Mouse (Mus musculus): ENCODE results near the gene Zfp706. TPM values are rescaled to one million over a fixed set of nuclear protein-coding genes. Genes with fewer than 3 reads are reported as not detected.

The Zfp706 gene
- polyA plus RNA-seq, 1 experiment from 2014 or later, result 353 TPM

DNA sequence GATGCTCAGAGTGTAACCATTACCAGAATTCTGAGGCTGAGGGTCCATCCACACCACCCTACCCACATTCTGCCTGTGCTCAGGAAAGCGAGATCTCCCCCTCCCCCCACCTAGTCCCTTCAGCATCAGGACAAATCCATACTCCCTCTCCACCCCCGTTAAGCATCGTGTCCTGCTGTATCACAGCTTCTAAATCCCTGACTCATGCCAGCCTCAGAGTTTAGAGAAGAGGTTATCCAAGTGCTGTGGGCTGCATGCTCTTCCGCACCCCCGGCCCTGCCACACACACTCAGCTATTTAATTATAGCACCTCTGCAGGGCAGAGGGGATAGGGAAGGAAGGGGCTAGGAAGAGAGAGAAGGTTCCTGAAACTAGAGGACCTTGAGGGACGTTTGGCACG, 40.6 kb downstream of the Zfp706 start:
- H3K27me3 ChIP-seq (replicated peaks; ENCODE audit: control insufficient read depth, insufficient read depth, low read length), result no peaks in the 10 kb centered on the region
- H3K4me3 ChIP-seq (ENCODE audit: low read depth, low read length), result 0 out of 2 replicates have a peak overlapping the region, but pooled peaks have one; percentile 1
- no peaks in the 10 kb centered on the region for H3K36me3 ChIP-seq (ENCODE audit: control insufficient read depth, insufficient read depth, low read length)
- peak overlapping the region; percentile 35; the same call in 1 of the 2 replicates for H3K9ac ChIP-seq (ENCODE audit: low read length)
- WGBS, result 34% methylated on average over 7 of the region's 7 CpGs
- no peaks in the 10 kb centered on the region for H3K9me3 ChIP-seq (replicated peaks; ENCODE audit: control insufficient read depth, low read length)
- DNase-seq (ENCODE audit: low spot score), result peak; percentile 52
- ATAC-seq, result no peak; the same call in none of the 2 replicates
- H3K4me2 ChIP-seq (ENCODE audit: low read length), result peak overlapping the region; percentile 53
- H3K4me1 ChIP-seq (ENCODE audit: control insufficient read depth, insufficient read depth, low read length), result peaks cover 12% of the 10 kb centered on the region
- H3K27ac ChIP-seq (ENCODE audit: low read depth, low read length), result peak overlapping the region; percentile 95

- Histone ChIP-seq H3K9me3 (replicated peaks; ENCODE audit: control insufficient read depth, low read length) (no peaks in the 10 kb centered on the region), H3K4me3 (ENCODE audit: low read depth, low read length) (no peak overlapping the region), H3K27me3 (replicated peaks; ENCODE audit: control insufficient read depth, insufficient read depth, low read length) (no peaks in the 10 kb centered on the region), H3K4me1 (ENCODE audit: control insufficient read depth, insufficient read depth, low read length) (peaks cover 12% of the 10 kb centered on the region), H3K36me3 (ENCODE audit: control insufficient read depth, insufficient read depth, low read length) (no peaks in the 10 kb centered on the region), H3K9ac (ENCODE audit: low read length) (no peak overlapping the region), H3K27ac (ENCODE audit: low read depth, low read length) (peak overlapping the region; percentile 95; the same call in 1 of the 2 replicates), H3K4me2 (ENCODE audit: low read length) (no peak overlapping the region)
- DNase-seq (ENCODE audit: low spot score) (no peak), ATAC-seq (no peak)
- WGBS, result 77% methylated on average over 2 of the region's 2 CpGs
These were observed 41.1 kb downstream of the Zfp706 start for GRCm38 (mm10) chr15:36966466-36966865.

DNA sequence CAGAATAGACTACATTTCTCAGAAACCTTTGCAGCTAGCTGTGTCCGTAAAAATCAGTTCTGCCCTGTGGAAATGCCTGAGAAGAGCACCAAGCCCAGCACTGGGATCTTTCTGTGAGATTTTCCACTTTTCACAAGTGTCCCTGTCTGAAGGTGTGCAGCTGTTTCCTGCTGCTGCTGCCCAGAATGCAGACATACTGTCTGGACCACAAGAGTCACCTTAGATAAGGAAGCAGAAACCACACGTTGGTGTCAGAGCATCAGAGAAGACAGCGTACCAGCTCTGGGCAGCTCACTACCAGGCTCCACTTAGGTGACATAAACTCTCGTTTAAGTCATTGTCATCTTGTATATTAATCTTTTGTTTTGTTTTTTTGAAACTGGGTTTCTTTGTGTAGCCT, 41.8 kb downstream of the Zfp706 start:
- H3K27ac ChIP-seq (ENCODE audit: low read depth, low read length), result no peak overlapping the region
- no peaks in the 10 kb centered on the region for H3K36me3 ChIP-seq (ENCODE audit: control insufficient read depth, insufficient read depth, low read length)
- no peak overlapping the region for H3K4me2 ChIP-seq (ENCODE audit: low read length)
- no peak for DNase-seq (ENCODE audit: low spot score)
- no peaks in the 10 kb centered on the region for H3K9me3 ChIP-seq (replicated peaks; ENCODE audit: control insufficient read depth, low read length)
- no peak for ATAC-seq
- WGBS, result 92% methylated on average over 4 of the region's 4 CpGs
- H3K4me3 ChIP-seq (ENCODE audit: low read depth, low read length), result no peak overlapping the region
- no peaks in the 10 kb centered on the region for H3K27me3 ChIP-seq (replicated peaks; ENCODE audit: control insufficient read depth, insufficient read depth, low read length)
- H3K4me1 ChIP-seq (ENCODE audit: control insufficient read depth, insufficient read depth, low read length), result peaks cover 12% of the 10 kb centered on the region
- H3K9ac ChIP-seq (ENCODE audit: low read length), result no peak overlapping the region

DNA sequence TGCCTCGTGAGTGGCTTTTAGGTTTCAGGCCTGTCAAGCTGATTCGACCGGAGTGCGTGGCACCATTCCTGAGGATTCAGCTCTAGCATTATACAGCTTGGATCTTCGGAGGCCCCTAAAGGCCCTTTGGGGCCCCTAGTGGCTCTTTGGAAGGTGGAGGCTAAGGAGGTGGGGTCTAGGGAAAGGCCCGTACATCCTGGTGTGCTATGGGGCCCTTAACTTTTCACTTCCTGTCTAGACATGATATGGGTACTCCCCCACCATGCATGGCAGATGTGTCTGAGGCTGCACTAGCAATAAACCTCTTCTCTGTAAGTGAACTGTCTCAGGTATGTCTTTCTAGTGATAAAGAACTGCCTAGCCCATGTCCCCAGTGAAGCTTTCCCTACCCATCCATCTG, 44.6 kb downstream of the Zfp706 start:
- WGBS, result 93% methylated on average over 6 of the region's 6 CpGs
- no peak for ATAC-seq
- no peaks in the 10 kb centered on the region for H3K27me3 ChIP-seq (replicated peaks; ENCODE audit: control insufficient read depth, insufficient read depth, low read length)

GRCm38 (mm10) chr15:36960876-36961237, 46.7 kb downstream of the Zfp706 start:
- Histone ChIP-seq H3K4me2 (ENCODE audit: low read length) (no peak overlapping the region), H3K36me3 (ENCODE audit: control insufficient read depth, insufficient read depth, low read length) (no peaks in the 10 kb centered on the region), H3K9ac (ENCODE audit: low read length) (no peak overlapping the region), H3K27ac (ENCODE audit: low read depth, low read length) (no peak overlapping the region), H3K27me3 (replicated peaks; ENCODE audit: control insufficient read depth, insufficient read depth, low read length) (no peaks in the 10 kb centered on the region), H3K4me1 (ENCODE audit: control insufficient read depth, insufficient read depth, low read length) (peaks cover 3% of the 10 kb centered on the region; the same call in 1 of the 2 replicates), H3K9me3 (replicated peaks; ENCODE audit: control insufficient read depth, low read length) (no peaks in the 10 kb centered on the region), H3K4me3 (ENCODE audit: low read depth, low read length) (no peak overlapping the region)
- no peak for ATAC-seq
- WGBS, result 94% methylated on average over 4 of the region's 4 CpGs
- no peak for DNase-seq (ENCODE audit: low spot score)

More for the DNA sequence above, 44.6 kb downstream of the Zfp706 start:
- Histone ChIP-seq H3K4me2 (ENCODE audit: low read length) (no peak overlapping the region), H3K9me3 (replicated peaks; ENCODE audit: control insufficient read depth, low read length) (no peaks in the 10 kb centered on the region), H3K4me3 (ENCODE audit: low read depth, low read length) (no peak overlapping the region), H3K36me3 (ENCODE audit: control insufficient read depth, insufficient read depth, low read length) (no peaks in the 10 kb centered on the region), H3K27ac (ENCODE audit: low read depth, low read length) (no peak overlapping the region), H3K4me1 (ENCODE audit: control insufficient read depth, insufficient read depth, low read length) (peaks cover 12% of the 10 kb centered on the region), H3K9ac (ENCODE audit: low read length) (no peak overlapping the region)
- DNase-seq (ENCODE audit: low spot score), result no peak

DNA sequence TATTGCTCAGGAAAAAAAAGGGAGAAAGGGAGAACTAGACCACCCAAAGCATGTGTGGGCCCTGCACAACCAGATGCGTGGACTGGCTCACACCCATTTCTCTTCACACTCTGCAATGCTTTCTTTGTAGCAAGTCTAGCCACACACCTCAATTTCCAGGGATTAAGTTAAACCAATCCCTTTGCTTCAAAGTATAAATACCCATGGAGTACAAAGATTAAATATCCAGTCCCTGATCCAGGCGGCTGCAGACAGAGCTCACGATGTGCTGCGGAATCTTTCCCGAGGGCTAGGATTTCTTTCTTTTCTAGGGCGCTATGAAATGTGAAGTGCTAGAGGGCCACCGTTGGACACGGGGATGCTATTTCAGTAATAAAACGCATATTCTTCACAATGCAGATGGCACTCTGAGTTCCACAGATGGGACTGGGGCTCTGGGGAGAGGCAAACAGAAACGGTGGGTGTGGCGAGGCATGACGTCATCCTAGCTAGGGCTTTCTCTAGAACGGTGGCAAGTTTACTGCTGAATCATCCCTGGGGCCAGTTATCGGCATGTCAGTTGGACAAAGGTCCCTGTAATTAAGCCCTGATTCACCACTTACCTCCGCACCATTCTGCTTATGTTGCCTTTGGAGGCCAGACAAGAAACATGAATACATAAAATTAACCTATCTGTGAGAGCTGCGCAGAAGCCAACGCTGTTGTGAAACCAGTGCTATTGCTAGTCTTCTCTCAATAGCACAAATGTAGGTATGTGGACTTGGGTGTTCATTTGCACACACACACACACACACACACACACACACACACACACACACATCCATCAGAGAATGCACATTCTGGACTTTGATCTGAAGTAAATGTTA, 47.3 kb downstream of the Zfp706 start:
- DNase-seq (ENCODE audit: low spot score), result peak; percentile 88
- Histone ChIP-seq H3K4me3 (ENCODE audit: low read depth, low read length) (no peak overlapping the region), H3K27me3 (replicated peaks; ENCODE audit: control insufficient read depth, insufficient read depth, low read length) (no peaks in the 10 kb centered on the region), H3K4me1 (ENCODE audit: control insufficient read depth, insufficient read depth, low read length) (peaks cover 3% of the 10 kb centered on the region; the same call in 1 of the 2 replicates), H3K27ac (ENCODE audit: low read depth, low read length) (peak overlapping the region; percentile 65; the same call in 1 of the 2 replicates), H3K9ac (ENCODE audit: low read length) (no peak overlapping the region), H3K36me3 (ENCODE audit: control insufficient read depth, insufficient read depth, low read length) (no peaks in the 10 kb centered on the region), H3K4me2 (ENCODE audit: low read length) (no peak overlapping the region), H3K9me3 (replicated peaks; ENCODE audit: control insufficient read depth, low read length) (no peaks in the 10 kb centered on the region)
- ATAC-seq, result peak; percentile 94
- 59% methylated on average over 17 of the region's 17 CpGs for WGBS

- ATAC-seq, result no peak
- H3K36me3 ChIP-seq (ENCODE audit: control insufficient read depth, insufficient read depth, low read length), result no peaks in the 10 kb centered on the region
- WGBS, result 92% methylated on average over 3 of the region's 3 CpGs
These were observed 51.4 kb downstream of the Zfp706 start for GRCm38 (mm10) chr15:36956221-36956620.

GRCm38 (mm10) chr15:36950258-36950657, 57.3 kb downstream of the Zfp706 start:
- DNase-seq (ENCODE audit: low spot score), result no peak
- Histone ChIP-seq H3K4me2 (ENCODE audit: low read length) (no peak overlapping the region), H3K9ac (ENCODE audit: low read length) (no peak overlapping the region), H3K4me3 (ENCODE audit: low read depth, low read length) (no peak overlapping the region), H3K9me3 (replicated peaks; ENCODE audit: control insufficient read depth, low read length) (no peaks in the 10 kb centered on the region), H3K27me3 (replicated peaks; ENCODE audit: control insufficient read depth, insufficient read depth, low read length) (no peaks in the 10 kb centered on the region), H3K36me3 (ENCODE audit: control insufficient read depth, insufficient read depth, low read length) (no peaks in the 10 kb centered on the region), H3K4me1 (ENCODE audit: control insufficient read depth, insufficient read depth, low read length) (peaks cover 2% of the 10 kb centered on the region; the same call in 1 of the 2 replicates), H3K27ac (ENCODE audit: low read depth, low read length) (no peak overlapping the region)
- WGBS, result 98% methylated on average over 2 of the region's 2 CpGs
- ATAC-seq, result no peak

More at GRCm38 (mm10) chr15:36956221-36956620, 51.4 kb downstream of the Zfp706 start:
- peaks cover 3% of the 10 kb centered on the region; the same call in 1 of the 2 replicates for H3K4me1 ChIP-seq (ENCODE audit: control insufficient read depth, insufficient read depth, low read length)
- no peaks in the 10 kb centered on the region for H3K9me3 ChIP-seq (replicated peaks; ENCODE audit: control insufficient read depth, low read length)
- no peak overlapping the region for H3K9ac ChIP-seq (ENCODE audit: low read length)
- no peak for DNase-seq (ENCODE audit: low spot score)
- no peak overlapping the region for H3K4me2 ChIP-seq (ENCODE audit: low read length)
- no peak overlapping the region for H3K4me3 ChIP-seq (ENCODE audit: low read depth, low read length)
- no peak overlapping the region for H3K27ac ChIP-seq (ENCODE audit: low read depth, low read length)
- no peaks in the 10 kb centered on the region for H3K27me3 ChIP-seq (replicated peaks; ENCODE audit: control insufficient read depth, insufficient read depth, low read length)
